Mouse (Mus musculus): ENCODE measurements around the gene Dock10. TPM values are rescaled to one million over a fixed set of nuclear protein-coding genes. Genes with fewer than 3 reads are reported as not detected.

The Dock10 gene
- total RNA-seq, 2 experiments from 2014 or later: 19.1 to 23.3 TPM

DNA sequence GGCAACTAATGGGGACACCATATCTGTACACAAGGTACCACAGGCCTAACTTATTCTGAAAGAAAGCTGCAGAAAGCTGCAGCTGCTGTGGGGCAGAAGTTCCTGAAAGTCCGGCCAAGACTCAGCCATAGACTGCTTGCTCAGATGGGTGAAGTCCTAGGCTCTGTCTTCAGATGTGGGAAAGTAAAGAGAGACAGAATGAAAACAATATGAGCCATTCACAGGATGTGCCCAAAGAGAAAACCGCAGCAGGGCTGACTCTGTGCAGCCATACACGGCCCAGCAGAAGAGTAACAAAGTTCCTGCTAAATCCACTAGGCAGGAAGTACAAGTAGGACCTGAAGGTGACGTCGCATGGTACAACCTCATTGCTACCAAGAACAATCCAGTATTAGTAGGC, 27.7 kb downstream of the Dock10 start:
- no peak for DNase-seq (ENCODE audit: low spot score in 2 of 2)
- intact Hi-C loops (cut with DNase I): no loop called here

DNA sequence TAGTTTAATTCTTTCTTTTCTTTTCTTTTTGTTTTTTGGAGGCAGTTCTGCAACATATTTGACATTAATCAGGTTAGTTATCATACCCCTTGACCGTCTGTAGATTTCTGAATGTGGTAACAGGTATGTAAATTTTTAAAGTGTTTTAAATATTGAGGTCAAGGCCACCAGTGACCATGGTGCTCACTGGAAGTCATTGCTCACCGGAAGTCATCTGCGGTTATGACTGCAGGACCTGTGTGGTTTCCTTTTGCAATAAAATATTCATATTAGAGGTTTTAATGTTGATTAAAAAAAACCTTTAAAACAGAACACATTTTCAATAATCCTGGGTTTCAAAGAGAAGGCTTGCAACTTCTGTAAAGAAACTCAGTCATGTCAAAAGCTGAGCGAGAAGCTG, 28.2 kb downstream of the Dock10 start:
- intact Hi-C loops (cut with DNase I): no loop called here
- DNase-seq (ENCODE audit: low spot score in 2 of 2): no peak

DNA sequence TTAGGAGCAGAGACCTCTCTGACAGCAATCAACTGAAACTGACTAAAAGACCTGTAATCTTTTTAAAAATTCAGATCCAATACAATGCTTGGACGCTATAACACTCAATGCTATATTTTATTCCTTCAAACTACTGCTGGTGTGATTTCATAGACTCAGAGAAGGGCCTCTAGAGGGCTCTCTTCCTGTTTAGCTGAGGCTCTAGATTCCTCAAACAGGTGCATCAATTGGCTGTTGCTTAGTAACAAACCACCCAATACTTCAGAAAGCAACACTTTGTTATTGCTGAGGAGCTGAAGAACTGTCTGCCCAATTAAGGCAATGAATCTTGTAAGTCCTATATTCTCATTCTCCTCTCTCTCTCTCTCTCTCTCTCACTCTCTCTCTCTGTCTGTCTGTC, 30.1 kb downstream of the Dock10 start:
- peak in 1 of 2 experiments; percentile 16 for DNase-seq (ENCODE audit: low spot score in 2 of 2)
- intact Hi-C loops (cut with DNase I): loop anchor here (10.0 kb wide), 3 partner anchors 143 to 543 kb away; no protein-coding TSS in a partner anchor

DNA sequence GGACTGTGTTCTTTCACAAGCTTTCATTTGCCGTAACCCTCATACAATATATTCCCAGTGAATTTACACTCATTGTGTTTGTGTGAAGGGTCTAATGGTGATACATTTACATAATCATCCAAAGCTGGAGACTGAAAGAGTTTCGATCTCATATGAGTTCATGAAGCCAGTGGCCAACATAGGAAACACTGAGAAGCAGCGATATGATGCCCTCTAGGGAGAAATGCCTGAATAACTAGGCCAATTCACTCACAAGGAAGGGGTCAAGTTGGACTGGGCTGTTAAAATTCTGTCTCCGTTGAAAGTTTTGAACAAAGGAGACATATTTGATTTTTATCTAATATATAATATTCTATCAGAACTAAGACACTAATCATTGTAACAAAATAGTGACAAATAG, 30.9 kb downstream of the Dock10 start:
- no peak for DNase-seq (ENCODE audit: low spot score in 2 of 2)

DNA sequence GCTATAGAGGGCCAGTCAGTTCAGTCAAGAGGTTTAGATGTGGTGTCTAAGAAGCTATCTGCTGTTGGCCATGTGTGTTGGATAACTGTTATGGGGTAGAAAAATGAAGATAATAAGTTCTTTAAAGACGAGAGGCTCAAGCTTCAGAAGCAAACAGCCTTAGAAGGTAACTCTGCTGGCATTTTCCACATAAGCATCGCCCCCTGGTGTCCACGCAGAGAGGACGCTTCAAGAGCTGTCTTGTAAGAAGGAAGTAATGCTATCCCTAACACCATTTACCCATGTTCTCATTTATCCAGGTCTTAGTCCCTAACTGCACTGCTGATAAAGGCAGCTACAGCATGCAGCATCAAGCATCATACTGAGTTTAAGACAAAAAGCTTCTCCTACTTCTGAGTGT, 35.7 kb downstream of the Dock10 start:
- DNase-seq (ENCODE audit: low spot score in 2 of 2): peak; percentile 15 to 50
- intact Hi-C loops (cut with DNase I): loop anchor here (10.0 kb wide), 3 partner anchors 138 to 538 kb away; no protein-coding TSS in a partner anchor

More for the DNA sequence above, 30.9 kb downstream of the Dock10 start:
- intact Hi-C loops (cut with DNase I): loop anchor here (10.0 kb wide), 3 partner anchors 143 to 543 kb away; no protein-coding TSS in a partner anchor

DNA sequence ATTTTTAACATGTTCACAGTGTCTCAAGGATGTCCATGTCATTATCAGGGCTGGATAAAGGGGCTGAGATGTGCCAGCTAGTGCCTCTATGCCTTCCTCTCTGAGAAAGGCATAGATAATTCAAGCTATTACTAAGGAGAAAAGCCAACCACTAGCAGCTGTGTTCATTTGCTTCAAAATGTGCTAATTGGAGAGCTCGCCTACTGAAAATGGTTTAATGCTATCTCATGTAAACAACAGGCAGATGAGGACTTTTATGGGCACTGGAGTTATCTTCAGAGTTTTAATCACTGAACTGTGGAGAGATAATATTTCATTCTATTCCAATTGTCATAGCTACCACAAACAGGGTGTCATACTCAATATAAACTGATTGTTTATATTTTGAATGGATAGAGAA, 36.3 kb downstream of the Dock10 start:
- DNase-seq (ENCODE audit: low spot score in 2 of 2): no peak
- intact Hi-C loops (cut with DNase I): loop anchor here (10.0 kb wide), 3 partner anchors 137 to 537 kb away; no protein-coding TSS in a partner anchor

DNA sequence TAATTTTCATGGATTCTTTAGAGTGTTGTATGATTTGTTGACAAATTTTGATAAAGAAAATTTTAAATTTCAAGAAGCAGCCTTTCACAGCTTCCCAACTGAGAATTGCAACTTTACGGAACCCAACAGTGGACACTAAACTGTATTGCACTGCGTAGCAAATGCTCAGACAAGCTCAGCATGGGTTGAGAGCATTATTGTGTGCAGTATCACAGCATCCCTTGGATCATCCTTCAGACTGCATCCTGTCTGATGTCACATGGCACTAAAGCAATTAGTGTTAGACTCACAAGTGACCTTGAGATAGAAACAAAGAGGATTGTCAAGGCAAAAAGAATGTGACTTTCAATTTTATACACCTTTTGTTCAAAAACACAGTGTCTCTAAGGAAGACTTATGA, 37.1 kb downstream of the Dock10 start:
- intact Hi-C loops (cut with DNase I): loop anchor here (10.0 kb wide), 3 partner anchors 136 to 536 kb away; no protein-coding TSS in a partner anchor
- DNase-seq (ENCODE audit: low spot score in 2 of 2): no peak

DNA sequence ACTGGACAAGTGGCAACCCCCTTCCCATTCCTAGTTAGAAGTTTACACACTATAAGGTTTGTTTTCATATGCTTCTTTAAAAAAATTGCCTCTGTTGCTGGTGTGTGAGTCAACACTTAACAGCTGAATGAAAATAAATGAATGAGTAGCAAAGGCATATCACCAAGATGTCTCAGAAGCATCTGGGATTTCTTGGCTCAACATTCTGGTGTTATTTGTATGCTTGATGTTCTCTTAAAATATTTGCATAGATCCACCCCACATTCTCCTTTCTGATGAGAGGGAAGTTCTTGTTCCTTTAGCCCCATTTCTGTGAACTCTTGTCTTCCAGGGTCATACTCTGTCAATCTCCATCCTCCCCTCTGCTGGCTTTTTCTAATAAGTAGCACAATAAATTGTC, 38.2 kb downstream of the Dock10 start:
- intact Hi-C loops (cut with DNase I): loop anchor here (10.0 kb wide), 3 partner anchors 135 to 535 kb away; no protein-coding TSS in a partner anchor
- peak in 1 of 2 experiments; percentile 20 for DNase-seq (ENCODE audit: low spot score in 2 of 2)

DNA sequence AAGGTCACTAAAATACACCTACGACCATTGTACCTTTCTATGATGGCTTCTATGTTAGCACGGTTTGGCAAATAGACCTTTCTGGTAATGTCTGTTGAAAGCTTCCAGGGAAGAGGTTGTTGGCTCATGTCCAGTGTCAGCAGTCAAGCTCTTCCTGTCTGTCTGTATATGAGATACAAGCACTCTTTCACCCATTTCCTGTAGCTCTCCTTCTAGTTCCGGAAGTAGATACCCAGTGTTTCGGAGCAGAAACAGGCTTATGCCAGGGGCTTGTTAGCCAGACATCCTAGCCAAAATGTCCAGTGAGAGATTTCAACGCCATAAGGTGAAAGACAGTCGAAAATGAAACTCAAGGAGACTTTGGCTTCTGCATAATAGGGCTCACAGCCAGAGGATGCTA, 38.9 kb downstream of the Dock10 start:
- intact Hi-C loops (cut with DNase I): no loop called here
- no peak for DNase-seq (ENCODE audit: low spot score in 2 of 2)

DNA sequence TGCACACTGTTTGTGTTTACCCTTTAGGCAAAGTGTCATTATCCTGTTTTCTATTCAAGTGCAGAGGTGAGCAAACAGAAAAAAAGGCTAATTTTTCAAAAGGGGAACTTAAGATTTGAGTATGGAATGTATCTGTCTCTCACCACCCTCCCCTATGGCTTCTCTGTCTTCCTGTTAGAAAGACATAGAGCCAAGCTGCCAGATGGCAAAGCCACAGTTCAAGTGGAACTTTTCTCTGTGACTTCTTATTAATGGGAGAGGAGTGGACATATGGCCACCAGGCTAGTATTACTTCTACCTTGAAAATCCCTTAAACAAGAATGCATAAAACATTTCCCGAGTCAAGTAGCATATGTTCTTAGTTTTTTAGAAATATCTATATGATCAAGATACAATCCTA, 39.7 kb downstream of the Dock10 start:
- no peak for DNase-seq (ENCODE audit: low spot score in 2 of 2)
- intact Hi-C loops (cut with DNase I): no loop called here

DNA sequence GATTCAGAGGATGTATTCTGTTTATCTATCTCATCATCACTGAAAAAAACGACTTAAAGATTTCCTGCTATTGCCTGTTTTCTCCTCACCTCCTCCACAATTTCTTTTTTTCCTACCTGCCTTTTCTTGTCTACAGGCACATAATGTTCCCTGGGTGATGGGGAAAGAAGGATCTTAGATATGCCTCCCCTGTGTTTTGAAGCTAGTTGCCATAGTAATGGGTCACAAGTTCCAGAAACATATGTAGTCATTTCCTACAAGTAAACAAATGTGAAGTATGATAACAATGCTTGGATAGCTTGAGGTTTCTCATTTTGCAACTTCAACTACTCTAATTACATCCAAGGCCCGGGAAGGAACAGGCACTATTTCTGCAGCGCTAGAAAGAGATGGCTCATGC, 42.4 kb downstream of the Dock10 start:
- DNase-seq (ENCODE audit: low spot score in 2 of 2): no peak
- intact Hi-C loops (cut with DNase I): no loop called here

DNA sequence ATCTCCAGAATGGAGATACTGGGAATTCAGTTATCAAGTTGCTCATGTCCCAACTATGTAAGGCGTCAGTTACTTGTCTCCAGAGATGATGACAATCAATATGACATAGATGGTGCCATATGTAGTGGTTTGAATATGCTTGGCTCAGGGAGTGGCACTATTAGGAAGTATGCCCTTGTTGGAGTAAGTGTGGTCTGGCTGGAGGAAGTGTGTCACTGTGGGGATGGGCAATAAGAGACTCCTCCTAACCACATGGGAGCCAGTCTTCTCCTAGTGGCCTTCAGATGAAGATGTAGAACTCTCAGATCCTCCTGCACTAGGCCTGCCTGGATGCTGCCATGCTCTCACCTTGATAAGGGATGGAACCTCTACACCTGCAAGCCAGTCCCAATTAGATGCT, 44.4 kb downstream of the Dock10 start:
- no peak for DNase-seq (ENCODE audit: low spot score in 2 of 2)
- intact Hi-C loops (cut with DNase I): no loop called here

DNA sequence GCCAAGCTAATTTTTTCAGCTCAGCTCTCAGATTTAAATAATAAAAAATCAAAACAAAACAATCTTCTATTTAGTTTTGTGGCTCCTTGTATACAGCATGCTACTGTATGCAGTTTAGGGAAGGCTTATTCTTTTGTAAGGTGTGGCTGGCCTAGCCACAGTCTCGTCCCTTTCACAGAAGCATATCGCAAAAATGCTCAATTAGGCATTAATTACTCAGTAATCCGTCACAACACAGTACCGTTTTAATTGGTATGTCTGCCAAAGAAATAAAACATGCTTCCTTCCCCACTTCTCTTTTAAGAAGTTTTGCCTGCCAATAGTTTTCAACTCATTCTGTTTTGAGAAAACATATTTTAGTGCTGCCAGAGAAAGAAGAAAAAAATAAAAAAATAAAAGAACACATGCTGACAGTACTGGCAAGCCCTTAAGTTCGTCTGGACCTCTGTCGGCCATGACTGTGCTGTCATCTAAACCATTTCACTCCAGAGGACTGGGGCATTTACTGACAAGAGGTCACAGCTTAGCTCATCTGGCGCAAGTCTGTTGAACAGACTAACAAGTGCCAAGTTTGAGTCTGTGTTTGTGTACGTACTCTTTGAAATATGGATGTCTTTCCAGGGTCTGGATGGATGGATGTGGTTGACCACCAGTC, 47.6 kb downstream of the Dock10 start:
- DNase-seq (ENCODE audit: low spot score in 2 of 2): no peak
- intact Hi-C loops (cut with DNase I): no loop called here

DNA sequence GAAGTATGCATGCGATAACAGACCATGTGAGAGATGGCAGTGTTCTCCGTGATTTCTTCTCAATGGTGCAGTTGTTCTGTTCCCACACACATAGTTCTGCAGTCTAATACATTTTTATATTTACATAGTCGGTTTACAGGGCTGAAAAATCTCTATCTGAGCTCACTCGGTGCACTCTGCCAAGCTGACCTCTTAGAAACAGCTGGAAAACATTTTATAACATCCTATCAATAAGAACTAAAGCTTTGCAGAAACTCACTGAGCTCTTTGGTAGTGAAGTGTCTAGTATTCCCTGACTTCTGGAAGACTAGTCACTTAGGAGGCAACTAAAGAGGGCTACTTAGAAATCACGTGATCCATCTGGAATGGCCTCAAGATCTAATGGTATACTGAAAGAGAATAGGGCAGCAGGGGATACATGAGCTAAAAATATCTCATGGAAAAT, 48.2 kb downstream of the Dock10 start:
- no peak for DNase-seq (ENCODE audit: low spot score in 2 of 2)
- intact Hi-C loops (cut with DNase I): no loop called here

DNA sequence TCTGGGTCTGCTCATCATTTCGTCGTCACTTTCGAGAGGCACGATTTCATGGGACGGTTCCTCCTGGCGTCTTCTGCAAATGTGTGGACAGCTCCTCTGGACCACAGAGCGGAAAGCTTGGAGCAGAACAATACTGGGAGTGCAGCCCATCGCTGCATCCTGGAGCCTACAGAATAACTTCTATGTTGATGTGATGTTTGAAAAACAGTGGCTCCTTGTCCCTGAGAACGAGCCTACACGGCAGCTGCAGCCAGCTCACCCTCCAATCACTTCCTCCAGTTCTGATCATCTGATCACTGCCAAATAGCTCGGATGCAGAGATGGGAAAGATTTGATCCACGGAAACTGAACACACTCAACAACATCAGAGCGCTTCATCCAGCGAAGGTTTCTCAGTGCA, 49.0 kb downstream of the Dock10 start:
- peak; percentile 8 to 30 for DNase-seq (ENCODE audit: low spot score in 2 of 2)
- intact Hi-C loops (cut with DNase I): no loop called here

DNA sequence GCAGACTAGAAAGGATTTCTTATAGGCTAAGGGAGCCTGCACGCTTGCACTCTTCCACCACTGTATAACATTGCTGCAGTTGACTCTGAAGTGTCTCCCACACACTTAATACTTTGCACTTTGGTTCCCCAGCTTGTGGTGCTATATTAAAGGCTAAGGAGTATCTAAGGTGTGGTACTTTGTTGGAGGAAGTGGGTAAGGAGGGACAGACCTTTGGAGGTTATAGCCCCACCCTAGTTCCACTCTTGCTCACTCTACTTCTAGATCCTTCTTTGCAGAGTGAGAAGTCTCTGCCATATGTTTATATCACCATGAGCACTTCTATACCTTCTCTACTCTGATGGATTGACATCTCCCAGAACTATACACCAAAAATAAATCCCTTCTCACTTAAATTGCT, 55.0 kb downstream of the Dock10 start:
- intact Hi-C loops (cut with DNase I): no loop called here
- no peak for DNase-seq (ENCODE audit: low spot score in 2 of 2)

DNA sequence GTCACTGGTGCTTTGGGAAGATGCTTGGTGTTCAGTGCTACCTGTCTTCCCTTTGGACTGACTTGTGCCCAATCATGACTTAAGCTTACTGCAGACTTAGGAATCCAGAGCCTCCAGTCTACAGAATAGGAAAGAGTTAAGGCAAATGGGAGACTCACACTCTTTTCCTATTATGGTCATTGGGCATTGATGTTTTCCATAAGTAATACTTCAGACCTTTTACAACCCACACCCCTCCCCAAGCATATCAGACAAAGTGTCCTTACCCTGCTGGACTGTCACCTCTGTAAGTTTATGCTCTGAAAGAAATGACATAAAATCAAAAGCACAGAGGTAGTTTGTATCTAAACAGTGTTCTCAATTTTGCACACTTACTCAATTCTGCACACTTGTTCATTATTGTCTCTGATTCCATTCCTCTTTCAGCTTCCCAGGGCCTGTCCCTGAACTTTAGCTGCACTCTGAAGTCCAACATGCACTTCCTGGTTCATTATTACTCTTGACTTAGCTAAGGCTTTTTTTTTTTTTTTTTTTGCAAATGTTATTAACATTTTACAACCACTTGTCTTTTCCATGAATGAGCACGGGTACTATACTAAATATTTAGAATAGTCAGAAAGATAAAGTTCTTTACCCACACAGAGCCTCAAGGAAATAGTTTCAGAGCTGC, 82.2 kb downstream of the Dock10 start:
- DNase-seq (ENCODE audit: low spot score in 2 of 2): no peak
- intact Hi-C loops (cut with DNase I): no loop called here

DNA sequence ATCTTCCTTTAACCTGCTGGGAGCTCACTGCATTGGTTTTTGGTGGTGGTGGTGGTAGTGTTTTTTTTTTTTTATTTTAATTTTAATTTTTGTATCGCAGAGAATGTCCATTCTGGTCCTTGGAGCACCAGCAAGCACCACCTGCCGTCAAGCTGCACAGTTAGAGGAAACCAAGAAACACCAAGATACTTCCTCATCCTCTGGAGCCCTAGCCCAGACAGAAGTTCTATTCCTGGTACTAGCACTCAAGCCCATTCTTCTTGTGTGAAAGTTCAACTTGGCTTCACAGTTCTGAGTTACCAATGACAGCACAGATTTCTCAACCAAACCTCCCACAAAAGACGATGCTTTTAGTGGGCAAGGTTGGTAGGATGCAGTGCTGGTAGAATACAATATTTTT, 86.6 kb downstream of the Dock10 start:
- intact Hi-C loops (cut with DNase I): no loop called here
- DNase-seq (ENCODE audit: low spot score in 2 of 2): no peak

DNA sequence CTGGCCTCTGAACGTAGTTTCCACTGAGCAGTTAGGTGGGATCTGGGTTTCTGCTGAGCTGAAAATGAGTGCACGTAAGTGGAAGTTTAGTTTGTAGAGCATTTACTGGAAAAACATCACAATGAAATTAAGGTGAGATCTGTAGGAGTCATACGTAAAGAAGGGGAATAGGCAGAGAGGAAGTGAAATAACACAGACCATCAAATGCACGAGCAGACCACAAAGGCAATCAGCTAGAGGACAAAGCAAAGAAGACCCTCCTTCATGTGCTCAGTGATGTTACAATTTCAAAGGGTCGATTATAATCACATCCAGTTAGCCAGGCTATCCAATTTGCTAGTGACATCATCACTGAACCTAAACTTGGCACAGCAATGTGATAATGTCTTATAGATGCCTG, 87.3 kb downstream of the Dock10 start:
- no peak for DNase-seq (ENCODE audit: low spot score in 2 of 2)
- intact Hi-C loops (cut with DNase I): no loop called here

DNA sequence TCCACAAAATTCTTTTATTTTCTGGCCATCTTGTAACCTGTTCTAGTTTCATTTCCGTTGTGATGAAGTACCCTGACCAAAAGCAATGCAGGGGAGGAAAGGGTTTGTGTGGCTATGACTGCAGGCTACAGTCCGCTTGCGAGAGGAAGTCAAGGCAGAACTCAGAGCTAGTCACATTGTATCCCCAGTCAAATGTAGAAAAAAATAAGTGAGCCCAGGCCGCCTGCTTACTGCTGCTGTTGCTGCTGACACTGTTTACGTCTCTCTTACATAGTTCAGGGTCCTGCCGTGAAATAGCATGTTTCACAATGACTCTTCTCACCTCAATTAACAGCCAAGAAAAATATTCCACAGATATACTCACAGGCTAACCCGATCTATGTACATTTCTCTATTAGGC, 87.9 kb downstream of the Dock10 start:
- no peak for DNase-seq (ENCODE audit: low spot score in 2 of 2)
- intact Hi-C loops (cut with DNase I): no loop called here

DNA sequence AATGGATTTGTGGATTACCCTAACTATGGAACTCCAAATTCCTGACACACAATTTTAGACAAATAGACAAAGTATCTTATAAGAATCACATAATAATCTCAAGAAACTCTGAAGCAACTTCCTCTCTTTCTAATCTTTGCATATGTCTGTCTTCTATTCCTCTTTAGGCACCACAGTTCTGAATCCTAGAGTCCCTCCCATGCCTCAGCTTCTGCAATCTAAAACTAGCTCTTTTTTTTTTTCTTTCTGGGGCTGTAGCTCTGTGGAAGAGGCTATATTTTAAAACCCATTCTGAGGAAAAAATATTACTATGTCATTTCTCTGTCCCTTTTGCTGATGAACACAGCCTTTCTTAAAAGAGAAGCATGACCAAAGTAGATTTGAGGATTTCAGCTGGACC, 92.6 kb downstream of the Dock10 start:
- intact Hi-C loops (cut with DNase I): no loop called here
- DNase-seq (ENCODE audit: low spot score in 2 of 2): no peak

Data from left cerebral cortex, postnatal 14 days (tissue).